Mouse (Mus musculus) myocyte (in vitro differentiated cells): ENCODE measurements around the gene Plxdc1.

Source experiments
- CEBPB ChIP-seq: IDR thresholded peaks from 2 replicates; pipeline ENCODE4 v1.6.1; 2011; ENCODE audit warnings: mild to moderate bottlenecking, moderate library complexity; ENCODE audit not compliant: poor library complexity, insufficient read depth, severe bottlenecking
- MAX ChIP-seq: IDR thresholded peaks from one replicate; pipeline ENCODE4 v1.6.1; 2011; ENCODE audit warnings: low read depth, mild to moderate bottlenecking, control low read depth
- POLR2A ChIP-seq: IDR thresholded peaks from one replicate; pipeline ENCODE4 v1.6.1; 2011; ENCODE audit warnings: low read depth, mild to moderate bottlenecking, control low read depth, moderate library complexity; ENCODE audit not compliant: insufficient read length
- POLR2AphosphoS2 ChIP-seq: IDR thresholded peaks from one replicate; pipeline ENCODE4 v1.6.1; 2011; ENCODE audit warnings: low read depth, control low read depth; ENCODE audit not compliant: insufficient read length

GRCm38 (mm10) chr11:97913111-97913510, 73.1 kb downstream of the Plxdc1 start:
- TF ChIP-seq POLR2A (no peak), POLR2AphosphoS2 (no peak), MAX (no peak), CEBPB (no peak)
